Mouse (Mus musculus) heart, adult 18-20 months (tissue): ENCODE data around the gene Hes2. TPM values are rescaled to one million over a fixed set of nuclear protein-coding genes. Genes with fewer than 3 reads are reported as not detected.
A peak's percentile ranks its signal among the peaks of the same experiment; 100 is the strongest.

ENCODE experiments used
- DNase-seq, 2 experiments: peaks; one replicate each; pipeline ENCODE4 v3.0.0; 2021 to 2022; ENCODE audit warnings: mixed read lengths in 1 of 2
- total RNA-seq, 2 experiments: library from RNA; stranded (reverse); gene quantifications; 2 replicates each; pipeline ENCODE4 v1.2.3; 2021

Hes2 gene
- total RNA-seq, 2 experiments from 2014 or later: not detected

- DNase-seq: no peak
These were observed 2.1 kb downstream of the Hes2 start for GRCm38 (mm10) chr4:152160748-152161147.

DNA sequence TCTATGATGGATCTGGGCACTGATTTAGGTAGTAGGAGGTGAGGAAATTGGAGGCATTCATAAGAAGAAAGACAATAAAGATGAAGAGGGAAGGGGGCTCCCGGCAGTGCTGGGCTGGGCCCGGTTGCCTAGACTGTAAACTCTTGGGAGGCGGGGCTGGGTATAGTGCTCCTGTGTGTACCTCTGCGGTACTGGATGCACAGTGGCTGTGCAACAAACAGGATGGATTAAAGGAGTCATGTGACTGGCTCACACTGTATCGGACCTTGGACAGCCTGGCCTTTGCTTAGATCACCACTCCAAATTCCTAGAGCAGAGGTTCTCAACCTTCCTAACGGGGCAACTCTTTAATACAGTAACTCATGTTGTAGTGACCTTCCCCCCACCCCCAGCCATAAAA, 2.9 kb downstream of the Hes2 start:
- DNase-seq: no peak

DNA sequence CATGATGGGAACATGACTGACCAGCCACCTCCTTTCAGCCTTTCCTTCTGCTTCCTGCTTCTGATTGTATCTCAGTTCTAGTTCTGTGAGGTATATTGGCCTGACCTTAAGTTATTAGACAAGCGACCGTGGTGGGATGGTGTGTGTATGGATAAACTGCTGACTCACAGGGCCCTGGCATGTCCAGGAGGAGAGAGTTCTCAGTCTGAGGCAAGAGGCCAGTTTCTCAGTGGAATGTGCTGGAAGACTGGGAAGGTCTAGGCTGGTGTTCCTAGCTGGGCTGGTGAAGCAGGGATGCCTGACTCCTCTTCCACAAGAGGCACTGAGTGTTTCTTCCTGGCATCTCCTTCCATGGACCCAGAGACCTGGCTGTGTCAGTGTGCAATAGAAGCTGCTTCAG, 4.1 kb downstream of the Hes2 start:
- DNase-seq: no peak

DNA sequence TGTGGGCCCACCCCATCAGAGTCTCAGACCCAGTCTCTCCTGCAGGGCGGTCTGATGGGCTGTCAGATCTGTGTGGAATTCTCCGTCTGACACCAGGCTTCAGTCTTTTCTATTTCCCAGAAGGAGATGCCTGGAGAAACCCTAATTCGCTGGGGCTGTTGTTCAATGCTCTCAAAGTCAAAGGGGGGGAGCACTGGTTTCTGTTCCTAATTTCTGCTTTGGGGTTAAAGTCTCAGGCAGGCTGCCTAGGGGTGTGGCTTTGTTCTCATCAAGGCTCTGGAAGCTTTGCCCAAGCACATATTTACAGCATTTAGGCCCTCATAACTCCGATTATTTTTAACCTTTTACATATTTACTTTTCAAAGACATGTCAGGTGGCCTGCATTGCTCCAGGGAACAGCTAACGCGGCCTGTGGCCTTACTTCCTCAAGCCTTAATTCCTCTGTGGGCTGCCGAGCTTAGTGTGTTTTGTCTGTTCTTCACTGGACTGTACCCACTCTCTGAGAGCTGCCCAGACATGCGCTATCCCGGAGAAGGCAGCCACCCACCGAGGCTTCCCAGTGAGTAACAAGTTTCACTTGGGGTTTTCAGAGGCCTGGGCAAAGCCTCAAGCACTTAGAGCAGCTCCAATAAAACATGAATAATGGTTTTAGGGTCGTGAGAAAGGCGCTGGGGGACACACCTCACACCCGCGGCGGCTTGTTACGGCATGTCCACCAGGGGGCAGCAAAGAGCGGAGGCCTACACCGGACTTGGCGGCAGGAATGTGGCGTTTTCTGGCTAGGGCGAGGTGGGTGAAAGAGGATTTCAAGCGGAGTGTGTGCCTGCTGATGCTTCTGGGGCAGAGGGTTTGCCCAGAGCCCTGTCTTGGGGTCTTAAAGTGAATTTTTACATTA, 6.6 kb downstream of the Hes2 start:
- DNase-seq: peak; percentile 65 to 92

- DNase-seq: no peak
These were observed 9.4 kb downstream of the Hes2 start for GRCm38 (mm10) chr4:152168052-152168451.

DNA sequence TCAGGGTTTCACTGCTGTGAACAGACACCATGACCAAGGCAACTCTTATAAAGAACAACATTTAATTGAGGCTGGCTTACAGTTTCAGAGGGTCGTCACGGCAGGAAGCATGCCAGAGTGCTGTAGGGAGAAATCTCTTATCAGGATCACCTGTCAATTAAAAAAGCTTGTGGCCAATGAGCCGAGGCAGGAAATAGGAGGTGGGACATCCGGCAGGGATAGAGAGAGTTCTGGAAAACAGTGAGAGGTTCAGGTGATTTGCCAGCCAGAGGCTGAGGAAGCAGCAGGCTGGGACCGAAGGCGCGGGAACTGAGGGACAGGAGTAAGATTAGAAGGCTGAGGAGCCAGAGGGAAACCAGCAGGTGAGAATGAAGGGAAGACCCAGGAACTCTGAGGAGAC, 10.4 kb downstream of the Hes2 start:
- DNase-seq: no peak

GRCm38 (mm10) chr4:152170286-152170685, 11.6 kb downstream of the Hes2 start:
- DNase-seq: no peak

DNA sequence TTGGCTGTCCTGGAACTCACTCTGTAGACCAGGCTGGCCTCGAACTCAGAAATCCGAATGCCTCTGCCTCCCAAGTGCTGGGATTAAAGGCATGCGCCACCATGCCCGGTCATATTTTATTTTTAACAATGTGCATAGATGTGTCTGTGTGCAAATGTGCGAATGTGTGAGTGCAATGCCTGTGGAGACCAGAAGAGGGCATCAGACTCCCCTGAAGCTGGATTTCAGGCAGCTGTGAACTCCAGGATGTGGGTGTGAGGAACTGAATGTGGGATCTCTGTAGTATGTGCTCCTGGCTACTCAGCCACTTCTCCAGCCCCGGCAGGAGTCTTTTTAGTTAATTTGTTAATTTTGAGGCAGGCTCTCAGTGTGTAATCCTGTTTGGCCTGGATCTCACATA, 12.9 kb downstream of the Hes2 start:
- DNase-seq: no peak

- DNase-seq: peak; percentile 80 to 93
These were observed 14.4 kb downstream of the Hes2 start for GRCm38 (mm10) chr4:152173041-152173440.

DNA sequence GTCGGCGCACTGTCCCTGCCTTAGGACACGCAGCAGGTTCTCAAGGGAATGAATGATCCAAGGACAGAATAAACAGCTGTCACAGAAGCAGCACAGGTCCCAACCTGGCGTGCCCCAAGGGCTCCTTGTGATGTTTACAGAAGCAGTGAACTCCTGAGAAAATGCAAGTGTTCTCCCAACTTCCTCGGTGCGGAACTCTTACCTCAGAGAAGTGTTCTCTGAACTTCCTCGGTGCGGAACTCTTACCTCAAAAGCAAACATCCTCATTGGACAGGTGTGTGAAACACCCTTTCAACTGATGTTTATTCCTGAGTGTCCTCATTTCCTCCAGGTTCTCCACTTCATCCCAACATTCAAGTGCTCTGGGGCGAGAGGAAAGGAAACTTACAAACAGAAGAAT, 15.3 kb downstream of the Hes2 start:
- no peak for DNase-seq

DNA sequence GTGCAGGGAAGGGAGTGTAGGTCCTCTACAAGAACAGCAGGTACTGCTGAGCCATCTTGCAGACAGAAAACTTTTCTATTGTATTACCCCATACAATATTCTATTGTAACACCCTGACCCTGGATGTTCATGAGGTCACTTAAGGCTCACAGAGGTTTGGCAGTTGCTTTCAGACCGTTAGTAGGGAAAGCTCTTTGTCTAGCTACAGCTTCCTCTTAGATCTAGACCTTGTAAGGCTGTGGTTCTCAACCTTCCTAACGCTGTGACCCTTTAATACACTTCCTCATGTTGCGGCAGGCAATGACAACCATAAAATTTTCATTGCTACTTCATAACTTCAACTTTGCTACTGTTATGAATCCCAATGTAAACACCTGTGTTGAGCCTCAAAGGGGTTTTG, 18.0 kb downstream of the Hes2 start:
- no peak for DNase-seq

- no peak for DNase-seq
These were observed 18.5 kb downstream of the Hes2 start for GRCm38 (mm10) chr4:152177174-152177536.

DNA sequence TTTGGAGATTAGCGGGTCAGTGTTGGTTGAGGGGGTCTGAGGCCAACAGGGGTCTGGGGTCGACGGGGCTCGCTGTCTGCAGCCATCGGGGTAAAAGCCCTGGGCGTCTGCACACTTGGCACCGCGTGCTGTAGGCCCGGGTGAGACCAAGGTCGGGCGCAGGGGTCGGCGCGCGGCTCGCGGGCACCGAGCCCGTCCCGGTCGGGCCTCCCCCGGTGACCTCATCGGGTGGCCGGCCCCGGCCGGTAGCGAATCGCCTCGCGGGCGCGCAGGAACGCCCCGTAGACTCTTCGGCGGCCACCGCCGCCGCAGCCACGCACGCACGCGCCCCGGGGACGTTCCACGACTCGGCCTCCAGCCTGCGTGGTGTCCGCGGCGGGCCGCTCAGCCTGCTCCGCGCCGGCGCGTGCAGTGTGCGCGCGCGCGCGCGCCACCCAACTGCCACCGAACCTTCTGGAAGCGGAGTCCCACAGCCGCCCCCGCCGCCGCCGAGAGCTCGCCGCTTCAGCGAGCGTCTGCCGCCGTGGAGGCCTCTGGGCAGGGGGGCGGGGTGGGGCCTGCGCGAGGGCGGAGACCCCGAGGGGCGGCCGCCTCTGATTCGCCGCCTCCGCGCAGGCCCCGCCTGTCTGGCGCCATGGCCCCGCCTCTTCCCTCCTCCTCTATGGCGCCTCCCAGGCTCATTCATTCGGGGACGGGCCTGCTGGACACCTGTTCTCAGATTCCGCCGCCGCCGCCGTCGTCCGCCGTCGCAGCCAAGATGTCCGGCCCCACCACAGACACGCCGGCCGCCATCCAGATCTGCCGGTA, 19.1 kb downstream of the Hes2 start, which contains the start of gene Acot7:
Gene Acot7, plus strand, starts transcription at position 598 of the 807 bp plus-strand sequence.
- peak; percentile 93 to 94 for DNase-seq

- DNase-seq: peak; percentile 52 to 62
These were observed 19.7 kb downstream of the Hes2 start for GRCm38 (mm10) chr4:152178344-152178864.

GRCm38 (mm10) chr4:152178916-152179705, 20.4 kb downstream of the Hes2 start:
- DNase-seq: no peak

- peak; percentile 47 to 62 for DNase-seq
These were observed 21.4 kb downstream of the Hes2 start for GRCm38 (mm10) chr4:152179946-152180660.

DNA sequence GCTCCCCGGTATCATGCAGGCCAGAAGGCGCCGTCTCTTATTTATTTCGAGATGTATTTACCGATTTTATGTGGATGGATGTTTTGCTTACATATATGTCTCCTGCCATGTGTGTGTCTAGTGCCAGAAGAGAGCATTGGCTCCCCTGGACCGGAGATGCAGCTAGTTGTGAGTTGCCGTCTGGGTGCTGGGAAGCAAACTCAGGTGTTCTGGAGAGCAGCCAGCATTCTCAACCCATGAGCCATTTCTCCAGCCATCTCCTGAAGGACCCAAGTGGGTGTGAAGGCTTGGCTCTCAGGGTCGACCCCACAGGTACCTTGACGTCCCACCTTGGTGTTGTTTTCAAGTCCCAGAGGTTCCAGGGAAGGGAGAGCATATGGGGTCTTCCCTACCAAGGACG, 23.5 kb downstream of the Hes2 start:
- no peak for DNase-seq

DNA sequence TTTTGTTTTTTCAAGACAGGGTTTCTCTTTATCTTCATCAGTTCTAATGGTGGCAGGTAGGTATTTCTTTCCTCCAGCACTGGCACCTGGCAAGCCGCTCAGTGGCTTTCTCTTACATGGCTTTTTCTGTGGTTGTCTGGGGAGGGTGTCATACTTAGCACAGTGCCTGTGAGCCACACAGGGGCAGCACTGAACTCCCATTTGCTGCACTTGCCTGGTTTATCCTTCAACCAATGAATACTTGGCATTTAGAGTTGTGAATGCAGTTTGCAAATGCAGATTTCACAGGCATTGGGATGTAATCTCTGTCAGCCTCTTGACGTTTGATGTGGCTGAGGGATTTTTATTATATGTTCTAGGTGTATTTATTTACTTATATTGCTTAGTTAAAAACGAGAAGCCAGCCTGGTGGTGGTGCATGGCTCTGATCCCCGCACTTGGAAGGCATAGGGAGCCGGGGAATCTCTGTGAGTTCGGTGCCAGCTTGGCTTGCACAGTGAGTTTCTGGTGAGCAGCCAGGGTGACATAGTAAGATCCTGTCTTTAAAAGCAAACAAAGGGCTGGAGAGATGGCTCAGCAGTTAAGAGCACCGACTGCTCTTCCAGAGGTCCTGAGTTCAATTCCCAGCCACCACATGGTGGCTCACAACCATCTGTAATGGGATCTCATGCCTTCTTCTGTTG, 25.8 kb downstream of the Hes2 start:
- peak in 1 of 2 experiments; percentile 34 for DNase-seq

DNA sequence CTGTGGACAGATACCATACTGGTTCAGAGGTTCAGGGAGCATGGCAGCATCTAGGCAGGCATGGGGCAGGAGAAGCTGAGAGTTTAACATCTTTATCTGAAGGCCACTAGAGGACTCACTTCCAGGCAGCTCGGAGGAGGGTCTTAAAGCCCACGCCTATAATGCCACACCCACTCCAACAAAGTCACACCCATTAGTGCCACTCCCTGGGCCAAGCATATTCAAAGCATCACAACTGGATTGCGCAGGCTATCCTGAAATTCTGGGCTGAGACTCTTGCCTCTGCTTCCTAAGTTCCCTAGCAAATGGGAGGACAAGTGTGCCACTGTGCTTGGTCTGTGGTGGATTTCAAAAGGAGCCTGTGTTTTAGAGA, 26.5 kb downstream of the Hes2 start:
- peak; percentile 58 to 63 for DNase-seq

- peak; percentile 70 to 80 for DNase-seq
These were observed 27.0 kb downstream of the Hes2 start for GRCm38 (mm10) chr4:152185510-152186204.
